Mouse (Mus musculus) cerebellum, adult 9-10 months (tissue): Measurements from ENCODE around the gene Rpl5.
A peak's percentile ranks its signal among the peaks of the same experiment; 100 is the strongest.

Experiments
- DNase-seq: peaks from one replicate; pipeline ENCODE4 v3.0.0; 2022

Rpl5 gene

GRCm38 (mm10) chr5:107946475-107946874 is 46.2 kb downstream of the Rpl5 start:
- no peak for DNase-seq

- DNase-seq, result peak; percentile 87
These were observed 47.2 kb downstream of the Rpl5 start for GRCm38 (mm10) chr5:107947548-107947947.

- no peak for DNase-seq
These were observed 48.6 kb downstream of the Rpl5 start for GRCm38 (mm10) chr5:107948899-107949298.

- DNase-seq, result no peak
These were observed 49.3 kb downstream of the Rpl5 start for GRCm38 (mm10) chr5:107949607-107950006.

- DNase-seq, result no peak
These were observed 50.3 kb downstream of the Rpl5 start for GRCm38 (mm10) chr5:107950643-107951042.
